Mouse (Mus musculus) bone marrow, adult 2 months (tissue): Measurements from ENCODE around the gene Pltp.

Experiments
- CTCF ChIP-seq: fragments of 200-500 bp; IDR thresholded peaks from 2 replicates; pipeline ENCODE4 v1.5.1; 2011; ENCODE audit warnings: low read length, control low read depth; ENCODE audit not compliant: control insufficient read depth, insufficient read depth
- POLR2A ChIP-seq: fragments of 200-500 bp; IDR thresholded peaks from 2 replicates; pipeline ENCODE4 v1.6.1; 2011; ENCODE audit warnings: low read depth, mild to moderate bottlenecking, control low read depth, low read length, borderline replicate concordance; ENCODE audit not compliant: control insufficient read depth

DNA sequence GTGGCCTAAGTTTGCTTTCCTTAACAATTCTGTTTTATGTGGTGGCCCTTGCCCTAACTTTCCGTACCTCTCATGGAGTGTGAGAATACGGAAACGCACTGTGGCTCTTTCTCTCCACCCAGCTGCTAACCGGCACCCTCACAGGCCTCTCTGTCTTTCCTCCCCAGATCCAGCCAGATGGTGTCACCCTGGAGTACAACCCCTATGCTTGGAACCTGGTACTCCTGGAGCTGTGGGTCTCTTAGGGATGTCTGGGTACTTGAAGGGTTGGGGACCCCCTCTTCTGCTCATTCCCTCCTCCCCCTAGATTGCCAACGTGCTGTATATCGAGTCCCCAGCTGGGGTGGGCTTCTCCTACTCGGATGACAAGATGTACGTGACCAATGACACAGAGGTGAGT is 23.0 kb downstream of the Pltp start:
- TF ChIP-seq POLR2A (no peak), CTCF (no peak)
